Mouse (Mus musculus) bone marrow, adult 2 months (tissue): Measurements from ENCODE around the gene Amdhd2.

ENCODE experiments used
- CTCF ChIP-seq: fragments of 200-500 bp; IDR thresholded peaks from 2 replicates; pipeline ENCODE4 v1.5.1; 2011; ENCODE audit warnings: low read length, control low read depth; ENCODE audit not compliant: control insufficient read depth, insufficient read depth
- POLR2A ChIP-seq: fragments of 200-500 bp; IDR thresholded peaks from 2 replicates; pipeline ENCODE4 v1.6.1; 2011; ENCODE audit warnings: low read depth, mild to moderate bottlenecking, control low read depth, low read length, borderline replicate concordance; ENCODE audit not compliant: control insufficient read depth

GRCm38 (mm10) chr17:24139968-24140367 is 23.6 kb downstream of the Amdhd2 start:
- TF ChIP-seq POLR2A (no peak), CTCF (no peak)
